Mouse (Mus musculus) kidney, adult 11 months (tissue): ENCODE measurements at regions not wholly inside any gene's neighbourhood (a gene's known extent, or its start where the extent isn't known, plus 50 kb on each side); places are given as distances from the start of the nearest gene placed in this dataset.
"Not testable (repeated sequence)": the region's sequence is repeated elsewhere in the genome, so short reads cannot be mapped to it uniquely, and the experiment has no call there.

Experiments
- DNase-seq: peaks from one replicate; pipeline ENCODE4 v3.0.0; 2022

GRCm38 (mm10) chr15:3171774-3172173 lies 96.6 kb upstream of the Selenop start:
- no peak for DNase-seq

- DNase-seq: no peak
Measured at GRCm38 (mm10) chr15:3174072-3174471, 94.3 kb upstream of the Selenop start.

- no peak for DNase-seq
Measured at GRCm38 (mm10) chr15:3174848-3175247, 93.5 kb upstream of the Selenop start.

- DNase-seq: peak; percentile 19
Measured at GRCm38 (mm10) chr15:3201912-3202653, 66.3 kb upstream of the Selenop start.

- DNase-seq: no peak
Measured at GRCm38 (mm10) chr15:3205522-3205921, 62.8 kb upstream of the Selenop start.

- DNase-seq: not testable (repeated sequence)
Measured at GRCm38 (mm10) chr15:3206076-3206475, 62.3 kb upstream of the Selenop start.

- DNase-seq: peak; percentile 26
Measured at GRCm38 (mm10) chr15:3213721-3214120, 54.6 kb upstream of the Selenop start.

- DNase-seq: no peak
Measured at GRCm38 (mm10) chr15:3215201-3215600, 53.1 kb upstream of the Selenop start.
